Mouse (Mus musculus) heart, embryonic 14.5 days (tissue): ENCODE data around the gene Foxn2. TPM values are rescaled to one million over a fixed set of nuclear protein-coding genes. Genes with fewer than 3 reads are reported as not detected.
"Not testable (repeated sequence)": the region's sequence is repeated elsewhere in the genome, so short reads cannot be mapped to it uniquely, and the experiment has no call there.

Experiments
- ATAC-seq: fragments of 200-750 bp; cut with Nextera tagmentation; 2 replicates; pipeline ENCODE4 v1.8.0; 2017; ENCODE audit warnings: low read depth, moderate TSS enrichment; ENCODE audit not compliant: insufficient number of reproducible peaks, insufficient read depth, low FRiP score
- H3K27ac ChIP-seq, 2 experiments: fragments of 200-500 bp in 1 of 2; fragments of 300-500 bp in 1 of 2; sonication (generic) in 1 of 2; replicated peaks in 1 of 2; 2 replicates each; pipeline ENCODE4 v1.5.1; 2012 to 2014; ENCODE audit warnings: low read depth in 2 of 2, low read length in 2 of 2, control low read depth in 1 of 2, mild to moderate bottlenecking in 1 of 2, mixed read lengths in 1 of 2; ENCODE audit not compliant: control insufficient read depth in 1 of 2, insufficient read depth in 1 of 2
- H3K27me3 ChIP-seq: fragments of 300-500 bp; sonication (generic); 2 replicates; pipeline ENCODE4 v1.6.1; 2014; ENCODE audit warnings: mild to moderate bottlenecking, low read length, control low read depth; ENCODE audit not compliant: control insufficient read depth, insufficient read depth
- H3K36me3 ChIP-seq: fragments of 300-500 bp; sonication (generic); 2 replicates; pipeline ENCODE4 v1.6.1; 2014; ENCODE audit warnings: mild to moderate bottlenecking, control low read depth, low read length, mixed read lengths; ENCODE audit not compliant: control insufficient read depth, insufficient read depth
- H3K4me1 ChIP-seq, 2 experiments: fragments of 200-500 bp in 1 of 2; fragments of 300-500 bp in 1 of 2; sonication (generic) in 1 of 2; 2 replicates each; pipeline ENCODE4 v1.6.1; 2012 to 2014; ENCODE audit warnings: low read length in 2 of 2, control low read depth in 1 of 2, mixed read lengths in 1 of 2; ENCODE audit not compliant: control insufficient read depth in 2 of 2, insufficient read depth in 2 of 2
- H3K4me2 ChIP-seq: fragments of 300-500 bp; sonication (generic); 2 replicates; pipeline ENCODE4 v1.6.1; 2014; ENCODE audit warnings: mild to moderate bottlenecking, low read length
- H3K4me3 ChIP-seq, 2 experiments: fragments of 200-500 bp in 1 of 2; fragments of 300-500 bp in 1 of 2; sonication (generic) in 1 of 2; 2 replicates each; pipeline ENCODE4 v1.5.1; 2012 to 2014; ENCODE audit warnings: low read length in 2 of 2, mild to moderate bottlenecking in 2 of 2, control low read depth in 1 of 2, low read depth in 1 of 2, moderate library complexity in 1 of 2; ENCODE audit not compliant: control insufficient read depth in 1 of 2, insufficient read depth in 1 of 2
- H3K9ac ChIP-seq: fragments of 300-500 bp; sonication (generic); 2 replicates; pipeline ENCODE4 v1.6.1; 2014; ENCODE audit warnings: mild to moderate bottlenecking, low read length
- H3K9me3 ChIP-seq: fragments of 300-500 bp; sonication (generic); 2 replicates; pipeline ENCODE4 v1.6.1; 2016; ENCODE audit warnings: low read length, control low read depth; ENCODE audit not compliant: control insufficient read depth
- WGBS: fragments of 180-500 bp; shearing (Covaris S2); extraction: QIAGEN DNeasy Blood & Tissue Kit; methylation state at CpG from one replicate; pipeline ENCODE4 v1.1.7; 2014; 5-methylcytosine and 5-hydroxymethylcytosine counted together
- polyA plus RNA-seq: library from polyadenylated mRNA; unstranded; fragments of >200 nt; fragmentation: Nextera tagmentation; extraction: Ambion mirVana; gene quantifications from 2 replicates; pipeline ENCODE4 v1.2.1, GENCODE M21; 2014

Gene Foxn2
- polyA plus RNA-seq, 1 experiment from 2014 or later, result 7.3 TPM

DNA sequence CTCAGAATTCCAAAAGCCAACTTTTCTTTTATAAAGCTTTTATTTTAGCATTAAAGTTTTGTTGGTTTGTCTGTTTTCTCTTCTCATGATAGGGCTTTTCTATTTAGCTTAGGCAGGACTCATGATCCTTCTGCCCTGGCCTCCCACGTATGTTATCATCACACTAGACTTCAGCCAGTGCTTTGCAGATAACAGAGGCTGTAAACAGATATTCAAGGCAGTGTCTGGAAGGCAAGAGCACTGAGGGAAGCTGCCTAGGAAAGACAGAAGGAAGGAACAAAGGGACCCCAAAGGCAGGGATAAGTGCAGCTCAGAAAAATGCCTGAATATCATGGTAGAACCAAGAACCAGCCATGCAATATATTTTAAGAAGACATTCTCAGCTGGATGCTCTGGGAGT, 26.1 kb downstream of the Foxn2 start:
- WGBS, result 9% methylated on average over 1 of the region's 1 CpGs
- Histone ChIP-seq H3K27ac (no peak overlapping the region), H3K4me3 (no peak overlapping the region), H3K27me3 (no peaks in the 10 kb centered on the region), H3K9me3 (no peaks in the 10 kb centered on the region), H3K9ac (no peak overlapping the region), H3K36me3 (0 out of 2 replicates have a peak, but pooled peaks cover 15% of the 10 kb centered on the region), H3K4me1 (peaks cover 2 to 9% of the 10 kb centered on the region in 2 experiments; a peak in 2 of 4 replicates), H3K4me2 (no peak overlapping the region)
- ATAC-seq, result no peak

DNA sequence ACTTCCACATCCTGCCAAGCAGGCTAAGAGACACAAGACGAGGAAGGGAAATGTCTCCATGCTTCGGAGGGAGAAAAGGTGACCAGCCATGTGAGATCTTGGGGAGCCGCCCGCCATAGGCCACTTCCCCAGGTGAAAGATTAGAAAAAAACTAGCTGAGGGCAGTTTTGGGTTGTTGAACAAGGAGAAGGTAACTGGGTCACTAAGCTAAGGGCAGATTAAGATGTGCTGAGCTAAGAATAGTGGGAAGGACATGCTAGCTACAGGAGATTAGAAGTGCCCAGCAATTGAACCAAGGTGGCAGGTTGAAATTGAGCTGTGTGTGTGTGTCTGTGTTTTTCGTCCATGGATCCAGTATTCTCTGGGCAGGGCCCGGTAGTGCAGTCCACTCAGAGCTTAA, 27.2 kb downstream of the Foxn2 start:
- Histone ChIP-seq H3K9me3 (no peaks in the 10 kb centered on the region), H3K4me2 (no peak overlapping the region), H3K4me3 (no peak overlapping the region), H3K9ac (no peak overlapping the region), H3K36me3 (0 out of 2 replicates have a peak, but pooled peaks cover 15% of the 10 kb centered on the region), H3K27me3 (no peaks in the 10 kb centered on the region), H3K27ac (no peak overlapping the region), H3K4me1 (peaks cover 2 to 9% of the 10 kb centered on the region in 2 experiments; a peak in 2 of 4 replicates)
- ATAC-seq, result no peak
- WGBS, result 87% methylated on average over 6 of the region's 6 CpGs

DNA sequence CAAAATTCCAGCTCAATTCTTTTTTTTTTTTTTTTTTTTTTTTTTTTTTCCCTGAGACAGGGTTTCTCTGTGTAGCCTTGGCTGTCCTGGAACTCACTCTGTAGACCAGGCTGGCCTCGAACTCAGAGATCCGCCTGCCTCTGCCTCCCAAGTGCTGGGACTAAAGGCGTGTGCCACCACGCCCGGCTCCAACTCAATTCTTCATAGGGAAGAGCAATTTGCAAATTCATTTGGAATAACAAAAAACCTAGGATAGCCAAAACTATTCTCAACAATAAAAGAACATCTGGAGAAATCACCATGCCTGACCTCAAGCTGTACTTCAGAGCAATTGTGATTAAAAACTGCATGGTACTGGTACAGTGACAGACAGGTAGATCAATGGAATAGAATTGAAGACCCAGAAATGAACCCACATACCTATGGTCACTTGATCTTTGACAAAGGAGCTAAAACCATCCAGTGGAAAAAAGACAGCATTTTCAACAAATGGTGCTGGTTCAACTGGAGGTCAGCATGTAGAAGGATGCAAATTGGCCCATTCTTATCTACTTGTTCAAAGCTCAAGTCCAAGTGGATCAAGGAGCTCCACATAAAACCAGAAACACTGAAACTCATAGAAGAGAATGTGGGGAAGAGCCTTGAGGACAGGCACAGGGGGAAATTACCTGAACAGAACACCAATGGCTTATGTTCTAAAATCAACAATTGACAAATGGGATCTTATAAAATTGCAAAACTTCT, 28.3 kb downstream of the Foxn2 start:
- not testable (repeated sequence) for H3K4me1 ChIP-seq, H3K27me3 ChIP-seq, H3K4me3 ChIP-seq, H3K27ac ChIP-seq, H3K9me3 ChIP-seq, ATAC-seq, H3K4me2 ChIP-seq, H3K9ac ChIP-seq
- H3K36me3 ChIP-seq, result 0 out of 2 replicates have a peak, but pooled peaks cover 12% of the 10 kb centered on the region
- 97% methylated on average over 5 of the region's 5 CpGs for WGBS

DNA sequence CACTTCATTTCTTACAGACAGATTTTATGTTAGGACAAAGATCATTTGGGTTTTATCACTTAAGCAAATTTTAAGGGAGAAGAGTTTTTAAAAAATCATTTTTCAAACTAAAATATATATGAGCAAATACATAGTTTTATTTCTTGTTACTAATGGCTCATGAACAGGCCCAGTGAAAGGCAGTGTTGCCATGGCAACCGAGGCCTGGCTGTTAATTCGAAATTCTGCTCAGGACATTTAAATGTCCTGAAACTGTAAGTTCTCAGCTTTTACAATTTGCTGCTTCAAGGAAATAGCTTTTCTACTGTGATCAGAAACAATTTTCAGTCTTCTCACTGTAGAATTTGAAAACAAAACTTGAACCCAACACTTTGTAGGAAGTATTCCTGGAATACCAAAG, 33.3 kb downstream of the Foxn2 start:
- no peaks in the 10 kb centered on the region for H3K4me1 ChIP-seq
- peaks cover 20% of the 10 kb centered on the region; the same call in 1 of the 2 replicates for H3K36me3 ChIP-seq
- no peak overlapping the region for H3K9ac ChIP-seq
- H3K9me3 ChIP-seq, result no peaks in the 10 kb centered on the region
- no peaks in the 10 kb centered on the region for H3K27me3 ChIP-seq
- no peak overlapping the region for H3K4me2 ChIP-seq
- H3K27ac ChIP-seq, result no peak overlapping the region
- no peak for ATAC-seq
- H3K4me3 ChIP-seq, result no peak overlapping the region
- WGBS, result 77% methylated on average over 2 of the region's 2 CpGs

DNA sequence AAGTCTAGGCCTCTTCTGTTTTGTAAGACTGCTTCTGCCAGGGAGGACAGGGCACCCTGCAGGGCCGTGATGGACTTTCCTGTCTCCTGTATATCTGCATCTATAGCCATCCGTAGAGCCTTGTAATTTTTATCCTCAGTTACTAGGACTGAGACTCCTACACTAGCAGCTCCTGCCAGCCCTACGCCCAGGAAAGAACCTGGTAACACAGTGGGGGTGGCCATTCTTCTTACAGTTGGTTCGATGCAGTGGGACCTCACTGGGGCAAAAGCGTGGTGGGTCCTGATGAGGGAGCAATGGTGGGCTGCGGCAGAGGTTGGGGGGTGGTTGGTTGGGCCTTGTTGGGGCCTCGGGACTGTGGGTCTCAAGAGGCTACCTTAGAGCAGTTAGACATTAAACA, 36.7 kb downstream of the Foxn2 start:
- H3K4me3 ChIP-seq, result no peak overlapping the region
- peaks cover 9% of the 10 kb centered on the region; the same call in 1 of the 2 replicates for H3K36me3 ChIP-seq
- H3K9ac ChIP-seq, result no peak overlapping the region
- no peaks in the 10 kb centered on the region for H3K27me3 ChIP-seq
- H3K27ac ChIP-seq, result no peak overlapping the region
- no peak for ATAC-seq
- WGBS, result 92% methylated on average over 7 of the region's 7 CpGs
- no peaks in the 10 kb centered on the region for H3K9me3 ChIP-seq
- no peaks in the 10 kb centered on the region for H3K4me1 ChIP-seq
- H3K4me2 ChIP-seq, result no peak overlapping the region

DNA sequence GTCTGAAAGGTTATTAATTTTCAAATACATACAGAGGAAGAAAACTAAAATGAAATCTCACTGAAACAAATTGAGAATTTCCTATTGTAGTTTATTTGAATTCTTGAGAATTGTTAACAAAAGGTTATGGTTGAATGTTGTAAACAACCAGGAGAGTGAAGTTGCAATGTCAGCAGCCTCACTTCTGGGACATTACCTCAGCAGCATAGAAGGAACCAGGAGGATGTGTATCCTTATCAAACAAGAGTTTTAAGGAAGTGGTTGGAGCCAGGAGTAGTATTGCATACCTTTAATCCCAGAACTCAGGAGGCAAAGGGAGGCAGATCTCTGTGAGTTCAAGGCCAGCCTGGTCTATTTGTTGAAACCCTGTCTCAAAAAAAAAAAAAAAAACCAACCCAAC, 37.2 kb downstream of the Foxn2 start:
- no peak for ATAC-seq

DNA sequence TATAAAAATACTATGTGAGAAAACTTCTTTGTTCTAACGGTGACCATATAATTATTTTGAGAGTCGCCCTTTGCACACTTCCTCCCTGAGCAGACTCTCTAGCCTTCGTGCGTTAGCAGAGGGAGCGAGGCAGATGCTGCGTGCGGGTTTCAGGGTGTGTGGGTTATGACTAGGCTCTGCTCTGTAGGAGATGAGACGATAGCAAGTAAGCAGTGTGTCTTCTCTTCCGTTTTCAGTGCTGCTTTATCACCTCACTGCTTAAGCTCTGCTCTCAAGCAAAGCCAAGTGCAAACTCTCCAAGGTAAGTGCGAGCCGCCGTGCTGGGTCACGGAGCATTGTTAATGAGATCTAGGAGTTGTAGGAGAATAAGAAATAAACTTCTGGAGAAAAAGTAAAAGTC, 38.5 kb downstream of the Foxn2 start:
- no peak overlapping the region for H3K4me3 ChIP-seq
- H3K9me3 ChIP-seq, result no peaks in the 10 kb centered on the region
- H3K4me1 ChIP-seq, result no peaks in the 10 kb centered on the region
- 71% methylated on average over 13 of the region's 13 CpGs for WGBS
- no peak overlapping the region for H3K9ac ChIP-seq
- no peaks in the 10 kb centered on the region for H3K27me3 ChIP-seq
- H3K27ac ChIP-seq, result no peak overlapping the region
- H3K36me3 ChIP-seq, result peaks cover 9% of the 10 kb centered on the region; the same call in 1 of the 2 replicates
- ATAC-seq, result no peak
- H3K4me2 ChIP-seq, result no peak overlapping the region

More for the DNA sequence above, 37.2 kb downstream of the Foxn2 start:
- Histone ChIP-seq H3K27ac (no peak overlapping the region), H3K27me3 (no peaks in the 10 kb centered on the region), H3K4me1 (no peaks in the 10 kb centered on the region), H3K9me3 (no peaks in the 10 kb centered on the region), H3K4me3 (no peak overlapping the region), H3K4me2 (no peak overlapping the region), H3K36me3 (peaks cover 9% of the 10 kb centered on the region; the same call in 1 of the 2 replicates), H3K9ac (no peak overlapping the region)

DNA sequence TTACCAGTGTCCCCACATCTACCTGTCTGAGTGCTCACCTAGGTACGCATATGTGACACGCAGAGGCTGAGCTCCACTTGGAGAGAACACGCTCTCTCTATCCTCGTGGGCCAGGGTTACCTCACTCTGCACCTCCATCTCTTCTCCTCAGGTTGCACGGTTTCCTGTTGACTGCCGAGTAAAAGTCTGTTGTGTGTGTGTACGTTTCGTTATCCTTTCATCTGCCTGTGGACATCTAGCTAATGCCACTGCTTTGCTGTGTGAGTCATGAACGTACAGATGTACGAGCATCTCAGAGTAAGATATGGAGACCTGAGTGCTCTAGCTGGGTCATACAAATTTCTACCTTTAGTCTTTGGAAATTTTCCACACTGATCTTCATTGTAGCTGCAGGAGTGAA, 39.9 kb downstream of the Foxn2 start:
- Histone ChIP-seq H3K4me3 (no peak overlapping the region), H3K9me3 (no peaks in the 10 kb centered on the region), H3K27ac (no peak overlapping the region), H3K4me1 (no peaks in the 10 kb centered on the region), H3K36me3 (peaks cover 9% of the 10 kb centered on the region; the same call in 1 of the 2 replicates), H3K4me2 (no peak overlapping the region), H3K27me3 (no peaks in the 10 kb centered on the region), H3K9ac (no peak overlapping the region)
- no peak for ATAC-seq
- WGBS, result 83% methylated on average over 10 of the region's 10 CpGs
